9 mouse cellular contexts compared by ENCODE assay signal in genomic region chr10:119454668-119455542, GRCm38 (mm10). TPM values are rescaled to one million over a fixed set of nuclear protein-coding genes. Genes with fewer than 3 reads are reported as not detected.
DNase-seq lines count a peak whose midpoint lies in the region; ATAC-seq lines count a peak whose summit lies in the region.
"Had no signal": no experiment of that assay in that cellular context is flagged by ENCODE, and none has a peak within 500 bp of the region (broad histone marks: within the 10 kb centered on the region; RNA-seq: fewer than 3 reads in every experiment).

No protein-coding gene starts in this region.

- peak overlapping the region; percentile 93 for H3K9ac ChIP-seq in forebrain, embryonic 12.5 days
- H3K9ac ChIP-seq in limb, embryonic 11.5 days (ENCODE audit: low read length) = peak overlapping the region; percentile 63
- peak overlapping the region; percentile 80 for H3K9ac ChIP-seq in neural tube, embryonic 15.5 days (replicated peaks)

- no peaks in the 10 kb centered on the region for H3K9me3 ChIP-seq in forebrain, embryonic 12.5 days
- H3K9me3 ChIP-seq in limb, embryonic 11.5 days (ENCODE audit: control insufficient read depth, low read length) = no peaks in the 10 kb centered on the region
- no peaks in the 10 kb centered on the region for H3K9me3 ChIP-seq in neural tube, embryonic 15.5 days (replicated peaks)

- under 1% methylated on average over 29 of the region's 31 CpGs for WGBS in forebrain, embryonic 12.5 days
- under 1% methylated on average over 31 of the region's 31 CpGs for WGBS in limb, embryonic 11.5 days
- under 1% methylated on average over 31 of the region's 31 CpGs for WGBS in neural tube, embryonic 15.5 days

- H3K4me1 ChIP-seq in forebrain, embryonic 12.5 days = peaks cover 16% of the 10 kb centered on the region
- H3K4me1 ChIP-seq in limb, embryonic 11.5 days (ENCODE audit: control insufficient read depth, insufficient read depth, low read length) = peaks cover 8% of the 10 kb centered on the region
- peaks cover 25% of the 10 kb centered on the region for H3K4me1 ChIP-seq in neural tube, embryonic 15.5 days

- DNase-seq in kidney, adult 18-20 months = peak; percentile 7
- no peak for DNase-seq in kidney, postnatal 25 days
- peak; percentile 52 for DNase-seq in ZHBTc4 (ENCODE audit: low read depth, low spot score)
- DNase-seq in limb, embryonic 11.5 days (ENCODE audit: low spot score) = peak; percentile 64
- DNase-seq in gastrocnemius, postnatal 14 days = no peak
- DNase-seq in cerebellum, postnatal 36 days = no peak

- H3K4me3 ChIP-seq in forebrain, embryonic 12.5 days (replicated peaks) = peak overlapping the region; percentile 77
- H3K4me3 ChIP-seq in limb, embryonic 11.5 days (ENCODE audit: low read depth, low read length) = peak overlapping the region; percentile 71
- H3K4me3 ChIP-seq in neural tube, embryonic 15.5 days (replicated peaks) = peak overlapping the region; percentile 77

- no peaks in the 10 kb centered on the region for H3K36me3 ChIP-seq in forebrain, embryonic 12.5 days (replicated peaks)
- no peaks in the 10 kb centered on the region for H3K36me3 ChIP-seq in limb, embryonic 11.5 days (ENCODE audit: control insufficient read depth, insufficient read depth, low read length)
- no peaks in the 10 kb centered on the region for H3K36me3 ChIP-seq in neural tube, embryonic 15.5 days

- H3K4me2 ChIP-seq in forebrain, embryonic 12.5 days = peak overlapping the region; percentile 95
- H3K4me2 ChIP-seq in limb, embryonic 11.5 days (ENCODE audit: low read depth, severe bottlenecking) = peak overlapping the region; percentile 95
- H3K4me2 ChIP-seq in neural tube, embryonic 15.5 days = peak overlapping the region; percentile 84

- peak; percentile 15; the same call in 1 of the 2 replicates for ATAC-seq in forebrain, embryonic 12.5 days (ENCODE audit: low FRiP score)
- ATAC-seq in limb, embryonic 11.5 days (ENCODE audit: insufficient number of reproducible peaks, low FRiP score, low TSS enrichment, low read depth) = no peak
- ATAC-seq in neural tube, embryonic 15.5 days (ENCODE audit: low FRiP score) = peak; percentile 26; the same call in 1 of the 2 replicates

- H3K27me3 ChIP-seq in forebrain, embryonic 12.5 days = peaks cover 16% of the 10 kb centered on the region; the same call in 1 of the 2 replicates
- no peaks in the 10 kb centered on the region for H3K27me3 ChIP-seq in limb, embryonic 11.5 days (ENCODE audit: control insufficient read depth, insufficient read depth, low read length)
- H3K27me3 ChIP-seq in neural tube, embryonic 15.5 days (replicated peaks) = no peaks in the 10 kb centered on the region

- intact Hi-C loops in gastrocnemius, postnatal 14 days (cut with DNase I; ENCODE audit: low total_unique reads) = loop anchor here (5.0 kb wide), 1 partner anchor 183 kb away; no protein-coding TSS in a partner anchor

- H3K27ac ChIP-seq in forebrain, embryonic 12.5 days = peak overlapping the region; percentile 88; the same call in 1 of the 2 replicates
- no peak overlapping the region for H3K27ac ChIP-seq in limb, embryonic 11.5 days (replicated peaks; ENCODE audit: low read depth, low read length)
- H3K27ac ChIP-seq in neural tube, embryonic 15.5 days (replicated peaks) = peak overlapping the region; percentile 81; the same call in 1 of the 2 replicates
- H3K27ac ChIP-seq: macrophage had no signal

RNA-seq across cellular contexts. Expression of gene Grip1, which starts 1.3 kb away (rescaled TPM):
- polyA plus RNA-seq in forebrain, embryonic 12.5 days (2016; fragmentation: Nextera tagmentation; extraction: Ambion mirVana) = 12.5 and 12.9 TPM in 2 replicates
- 3.7 TPM in 2 replicates for polyA plus RNA-seq in limb, embryonic 11.5 days (2014; fragmentation: Nextera tagmentation; extraction: Ambion mirVana)
- polyA plus RNA-seq in neural tube, embryonic 15.5 days (2015; fragmentation: Nextera tagmentation; extraction: Ambion mirVana) = 18.3 and 21.7 TPM in 2 replicates
- total RNA-seq in gastrocnemius, postnatal 14 days (2021) = under 1 TPM; 0.24 to 0.35 TPM
- polyA plus RNA-seq: macrophage had no signal

Comparison
In these comparisons a context has a peak if more than half of its experiments do, and no peak if none do; other contexts are left out.
1. DNase-seq: peak in kidney, adult 18-20 months (single experiment), ZHBTc4 (single experiment) and limb, embryonic 11.5 days (single experiment); none in kidney, postnatal 25 days (0 of 2), gastrocnemius, postnatal 14 days (single experiment) and cerebellum, postnatal 36 days (0 of 2).
2. Peak in every context shown above with its lines, with median percentiles within 50 percentile points of each other: H3K4me2 ChIP-seq, H3K4me3 ChIP-seq and H3K9ac ChIP-seq.